Mouse (Mus musculus) gastrocnemius, adult 2 months (tissue): ENCODE measurements around the gene Mark1. TPM values are rescaled to one million over a fixed set of nuclear protein-coding genes. Genes with fewer than 3 reads are reported as not detected.

ENCODE experiments used
- DNase-seq: peaks from one replicate; pipeline ENCODE4 v3.0.0; 2022
- H3K27ac ChIP-seq: fragments of 200-600 bp; 2 replicates; pipeline ENCODE4 v1.8.1; 2022; ENCODE audit warnings: mild to moderate bottlenecking
- H3K4me3 ChIP-seq: fragments of 200-600 bp; 2 replicates; pipeline ENCODE4 v1.8.1; 2022; ENCODE audit warnings: mild to moderate bottlenecking, moderate library complexity
- CTCF ChIP-seq: fragments of 200-600 bp; IDR thresholded peaks from 2 replicates; pipeline ENCODE4 v1.8.1; 2022; ENCODE audit warnings: antibody characterized with exemption, mild to moderate bottlenecking, moderate library complexity
- intact Hi-C: fragments of 180-260 bp; cut with DNase I; formaldehyde crosslinking; loops from one replicate; pipeline ENCODE4 v1.15.1; 2025
- total RNA-seq, 2 experiments: library from RNA; stranded (reverse); gene quantifications; 2 replicates each; pipeline ENCODE4 v1.2.3; 2021

The Mark1 gene
- total RNA-seq, 2 experiments from 2014 or later: 2.4 to 2.8 TPM

DNA sequence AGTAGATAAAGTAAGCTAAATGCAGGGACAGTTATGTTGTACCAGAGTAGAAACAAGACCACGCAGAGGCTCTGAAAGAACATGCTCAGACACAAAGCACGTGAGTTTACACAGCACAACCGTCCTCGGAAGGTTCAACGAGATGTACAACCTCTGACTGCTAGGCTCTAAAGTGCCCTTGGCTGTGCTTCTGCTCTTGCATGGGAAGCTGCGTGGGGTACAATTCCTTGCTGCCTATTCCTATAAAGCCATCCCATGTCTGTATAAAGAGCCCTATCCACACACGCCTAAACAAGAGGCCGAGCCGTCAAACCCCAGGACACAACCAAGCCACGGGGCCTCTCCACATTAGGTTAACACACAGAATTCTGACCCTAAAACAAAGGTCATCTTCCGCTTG lies 1.9 kb downstream of the Mark1 start:
- no peak for TF ChIP-seq CTCF
- Histone ChIP-seq H3K4me3 (peak overlapping the region; percentile 82), H3K27ac (0 out of 2 replicates have a peak overlapping the region, but pooled peaks have one; percentile 25)
- intact Hi-C loops: no loop called here
- DNase-seq: no peak

- intact Hi-C loops: no loop called here
- DNase-seq: no peak
- H3K27ac ChIP-seq: no peak overlapping the region
- no peak overlapping the region for H3K4me3 ChIP-seq
- TF ChIP-seq CTCF: no peak
Observed at GRCm38 (mm10) chr1:184995335-184995734, 4.0 kb downstream of the Mark1 start.

DNA sequence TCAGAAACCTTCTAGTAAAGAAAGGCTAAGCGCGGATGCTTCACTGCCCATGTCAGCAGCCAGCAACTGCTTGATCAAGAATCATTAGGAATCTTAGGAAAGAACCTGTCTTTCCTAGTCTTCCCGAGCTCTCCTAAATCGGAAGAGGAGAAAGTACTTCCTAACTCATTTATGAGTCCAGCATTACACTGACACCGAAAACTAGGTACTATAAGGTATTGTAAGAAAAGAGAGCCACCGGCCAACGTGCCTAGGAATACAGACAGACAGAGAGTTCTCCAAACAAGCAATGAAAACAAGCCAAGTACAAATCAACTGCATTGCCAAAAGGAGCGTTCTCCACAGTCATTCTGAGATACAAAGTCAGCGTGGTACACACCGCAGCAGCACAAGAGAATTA lies 8.2 kb downstream of the Mark1 start:
- DNase-seq: no peak
- intact Hi-C loops: no loop called here
- no peak for TF ChIP-seq CTCF

DNA sequence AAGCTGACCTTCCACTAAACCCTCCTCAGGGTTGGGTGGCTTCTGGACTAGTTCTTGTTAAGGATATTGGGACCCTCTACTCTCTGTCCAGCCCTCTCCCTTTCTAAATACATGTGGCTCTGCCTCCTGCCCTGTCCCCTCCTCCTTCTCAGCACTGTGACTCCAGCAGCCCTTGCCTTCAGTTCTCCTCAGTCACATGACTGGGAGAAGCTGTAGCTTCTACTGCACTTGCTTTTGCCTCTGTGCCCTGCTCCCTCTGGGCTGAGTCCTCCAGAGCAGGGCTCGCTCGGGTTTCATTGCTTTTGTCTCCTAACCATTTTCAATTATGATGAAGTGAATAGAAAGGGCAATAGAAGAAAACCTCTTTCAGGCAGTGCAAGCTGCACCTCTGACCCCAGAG lies 12.6 kb downstream of the Mark1 start:
- intact Hi-C loops: no loop called here
- Histone ChIP-seq H3K27ac (0 out of 2 replicates have a peak overlapping the region, but pooled peaks have one; percentile 31), H3K4me3 (0 out of 2 replicates have a peak overlapping the region, but pooled peaks have one; percentile 21)
- no peak for DNase-seq
- no peak for TF ChIP-seq CTCF

More for the DNA sequence above, 8.2 kb downstream of the Mark1 start:
- no peak overlapping the region for H3K4me3 ChIP-seq
- H3K27ac ChIP-seq: no peak overlapping the region

- Histone ChIP-seq H3K4me3 (no peak overlapping the region), H3K27ac (no peak overlapping the region)
- intact Hi-C loops: no loop called here
- DNase-seq: no peak
- no peak for TF ChIP-seq CTCF
Observed at GRCm38 (mm10) chr1:184984723-184985122, 14.6 kb downstream of the Mark1 start.

DNA sequence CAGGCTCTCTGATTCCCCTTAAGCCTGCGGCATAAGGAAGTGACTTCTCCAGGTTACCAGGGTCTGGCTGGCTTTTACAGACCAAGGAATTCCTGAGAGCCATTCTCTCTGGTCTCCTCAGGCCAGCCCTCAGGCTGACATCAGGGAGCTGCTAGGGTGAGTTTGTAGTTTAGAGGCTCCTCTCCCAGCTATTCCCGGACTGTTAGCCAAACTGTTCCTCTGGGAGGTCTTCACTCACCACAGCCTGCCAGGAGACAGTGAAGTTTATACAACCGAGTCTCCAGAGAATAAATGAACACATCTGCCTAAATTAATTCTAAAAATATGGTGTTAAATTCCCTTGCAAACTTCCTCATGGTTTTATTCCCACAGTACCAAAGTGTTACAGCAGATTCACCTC lies 15.6 kb downstream of the Mark1 start:
- Histone ChIP-seq H3K27ac (no peak overlapping the region), H3K4me3 (no peak overlapping the region)
- no peak for TF ChIP-seq CTCF
- no peak for DNase-seq
- intact Hi-C loops: no loop called here

DNA sequence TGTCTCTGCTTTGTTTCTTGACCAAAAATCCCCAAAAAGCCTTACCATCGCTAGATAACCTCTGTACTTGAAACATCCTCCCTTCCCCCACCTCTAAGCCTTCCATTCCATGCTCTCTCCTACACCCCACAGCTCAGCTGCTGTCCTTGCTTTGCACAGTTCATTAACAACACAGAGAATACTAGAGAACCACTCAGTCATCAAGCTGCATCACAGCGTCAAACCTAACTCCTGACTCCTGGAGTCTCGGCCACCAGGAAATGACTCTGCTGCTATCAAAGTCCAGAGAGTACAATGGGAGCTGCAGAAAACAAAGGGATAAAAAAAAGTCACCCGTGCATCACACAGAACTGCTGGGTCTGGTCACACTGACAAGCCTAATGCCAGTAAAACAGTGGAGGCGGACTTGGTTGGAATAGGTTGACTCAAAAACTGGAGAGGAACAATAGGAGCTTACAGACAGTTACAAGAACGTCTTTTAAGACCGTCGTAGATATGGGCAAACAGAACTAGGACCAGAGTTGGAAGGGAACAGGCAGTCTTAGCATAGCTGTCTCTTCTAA lies 27.1 kb downstream of the Mark1 start:
- intact Hi-C loops: no loop called here
- Histone ChIP-seq H3K4me3 (no peak overlapping the region), H3K27ac (no peak overlapping the region)
- DNase-seq: no peak
- TF ChIP-seq CTCF: no peak

DNA sequence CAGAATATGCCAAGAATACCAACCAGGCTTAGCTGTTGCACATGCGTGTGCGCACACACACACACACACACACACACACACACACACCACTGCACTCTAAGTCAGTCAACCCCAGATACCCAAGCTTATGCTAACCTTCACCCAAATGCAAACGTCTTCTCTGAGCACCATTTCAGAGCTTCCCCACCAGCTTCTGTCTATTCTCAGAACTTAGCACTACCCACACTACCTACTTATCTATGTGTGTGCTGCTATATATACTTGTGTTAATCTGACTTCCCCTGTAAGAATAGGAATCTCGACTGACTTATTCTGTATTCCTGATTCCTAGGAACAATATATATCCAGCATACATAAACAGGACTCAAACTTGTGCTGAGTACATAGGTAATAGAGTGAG lies 30.0 kb downstream of the Mark1 start:
- no peak overlapping the region for H3K27ac ChIP-seq

GRCm38 (mm10) chr1:184965682-184966360 lies 33.5 kb downstream of the Mark1 start:
- intact Hi-C loops: loop anchor here (1.0 kb wide), 1 partner anchor 227 kb away; no protein-coding TSS in a partner anchor
- TF ChIP-seq CTCF: peak; percentile 44
- DNase-seq: peak; percentile 64

More for the DNA sequence above, 30.0 kb downstream of the Mark1 start:
- no peak overlapping the region for H3K4me3 ChIP-seq
- no peak for TF ChIP-seq CTCF
- intact Hi-C loops: no loop called here
- DNase-seq: no peak

GRCm38 (mm10) chr1:184963121-184963693 lies 36.2 kb downstream of the Mark1 start:
- Histone ChIP-seq H3K4me3 (no peak overlapping the region), H3K27ac (no peak overlapping the region)
- intact Hi-C loops: no loop called here
- DNase-seq: no peak
- no peak for TF ChIP-seq CTCF

More at GRCm38 (mm10) chr1:184965682-184966360, 33.5 kb downstream of the Mark1 start:
- Histone ChIP-seq H3K27ac (no peak overlapping the region), H3K4me3 (no peak overlapping the region)

- Histone ChIP-seq H3K4me3 (no peak overlapping the region), H3K27ac (no peak overlapping the region)
- DNase-seq: no peak
- TF ChIP-seq CTCF: no peak
- intact Hi-C loops: no loop called here
Observed at GRCm38 (mm10) chr1:184961853-184962252, 37.5 kb downstream of the Mark1 start.

GRCm38 (mm10) chr1:184958818-184959217 lies 40.6 kb downstream of the Mark1 start:
- H3K4me3 ChIP-seq: no peak overlapping the region

DNA sequence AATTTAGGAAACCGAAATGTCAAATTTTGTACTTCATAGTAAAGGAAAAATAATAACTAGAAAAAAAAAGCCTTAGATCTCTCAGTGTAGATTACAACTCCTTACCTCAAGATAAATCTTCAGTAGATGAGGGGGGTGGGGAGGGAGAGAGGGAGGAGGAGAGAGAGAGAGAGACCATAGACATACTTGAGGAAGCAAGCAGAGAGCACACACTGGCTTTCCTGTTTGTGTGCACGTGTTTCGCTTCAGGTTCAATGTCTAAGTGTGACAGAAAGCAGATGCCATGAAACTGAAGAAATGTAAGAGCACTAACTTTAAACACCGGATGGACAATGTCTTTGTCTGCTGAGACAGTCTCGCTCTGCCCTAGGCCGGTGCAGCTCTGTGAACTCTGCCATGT lies 41.0 kb downstream of the Mark1 start:
- DNase-seq: no peak
- intact Hi-C loops: no loop called here
- Histone ChIP-seq H3K27ac (no peak overlapping the region), H3K4me3 (no peak overlapping the region)
- no peak for TF ChIP-seq CTCF

More at GRCm38 (mm10) chr1:184958818-184959217, 40.6 kb downstream of the Mark1 start:
- intact Hi-C loops: no loop called here
- no peak overlapping the region for H3K27ac ChIP-seq
- no peak for DNase-seq
- no peak for TF ChIP-seq CTCF

- no peak for TF ChIP-seq CTCF
- Histone ChIP-seq H3K27ac (no peak overlapping the region), H3K4me3 (no peak overlapping the region)
- intact Hi-C loops: no loop called here
- DNase-seq: no peak
Observed at GRCm38 (mm10) chr1:184951758-184952157, 47.6 kb downstream of the Mark1 start.
